Mouse (Mus musculus) testis, adult 2 months (tissue): ENCODE results near the gene Rbfox1. TPM values are rescaled to one million over a fixed set of nuclear protein-coding genes. Genes with fewer than 3 reads are reported as not detected.

Experiments used
- H3K27ac ChIP-seq: fragments of 200-500 bp; 2 replicates; pipeline ENCODE4 v1.5.1; 2012; ENCODE audit warnings: low read depth, low read length; ENCODE audit not compliant: control insufficient read depth, insufficient read depth
- H3K27me3 ChIP-seq: fragments of 200-500 bp; 2 replicates; pipeline ENCODE4 v1.6.1; 2012; ENCODE audit warnings: mild to moderate bottlenecking, low read length, moderate library complexity; ENCODE audit not compliant: control insufficient read depth, insufficient read depth
- H3K36me3 ChIP-seq: fragments of 200-500 bp; 2 replicates; pipeline ENCODE4 v1.6.1; 2012; ENCODE audit warnings: mild to moderate bottlenecking, low read length; ENCODE audit not compliant: control insufficient read depth, insufficient read depth
- H3K4me1 ChIP-seq: fragments of 200-500 bp; 2 replicates; pipeline ENCODE4 v1.6.1; 2012; ENCODE audit warnings: low read length; ENCODE audit not compliant: control insufficient read depth, insufficient read depth
- H3K4me3 ChIP-seq: fragments of 200-500 bp; 2 replicates; pipeline ENCODE4 v1.5.1; 2012; ENCODE audit warnings: low read depth, mild to moderate bottlenecking, low read length, moderate library complexity, mixed read lengths; ENCODE audit not compliant: control insufficient read depth
- CTCF ChIP-seq: fragments of 200-500 bp; IDR thresholded peaks from 2 replicates; pipeline ENCODE4 v1.5.1; 2012; ENCODE audit warnings: low read depth, mild to moderate bottlenecking, inconsistent platforms, low read length, moderate library complexity; ENCODE audit not compliant: control insufficient read depth, insufficient read depth, insufficient replicate concordance
- POLR2A ChIP-seq: fragments of 200-500 bp; IDR thresholded peaks from 2 replicates; pipeline ENCODE4 v1.6.1; 2012; ENCODE audit warnings: low read depth, mild to moderate bottlenecking, inconsistent platforms, low read length, moderate library complexity; ENCODE audit not compliant: control insufficient read depth
- polyA plus RNA-seq: library from polyadenylated mRNA; depleted of rRNA; stranded (reverse); fragments of >200 nt; gene quantifications from 2 replicates; pipeline ENCODE4 v1.2.3, GENCODE M21; 2012

The Rbfox1 gene
- polyA plus RNA-seq, 1 experiment = 0.23 TPM

GRCm38 (mm10) chr16:6382712-6383111 lies 497.6 kb downstream of the Rbfox1 start:
- TF ChIP-seq POLR2A (no peak), CTCF (no peak)
- no peaks in the 10 kb centered on the region for H3K27me3 ChIP-seq
- no peak overlapping the region for H3K4me3 ChIP-seq

GRCm38 (mm10) chr16:6390278-6390930 lies 505.2 kb downstream of the Rbfox1 start:
- H3K27ac ChIP-seq = no peak overlapping the region
- H3K36me3 ChIP-seq = no peaks in the 10 kb centered on the region
- H3K4me3 ChIP-seq = no peak overlapping the region
- TF ChIP-seq POLR2A = no peak
- no peak for TF ChIP-seq CTCF
- H3K27me3 ChIP-seq = no peaks in the 10 kb centered on the region
- H3K4me1 ChIP-seq = no peaks in the 10 kb centered on the region

More at GRCm38 (mm10) chr16:6382712-6383111, 497.6 kb downstream of the Rbfox1 start:
- H3K27ac ChIP-seq = no peak overlapping the region
- H3K4me1 ChIP-seq = no peaks in the 10 kb centered on the region
- no peaks in the 10 kb centered on the region for H3K36me3 ChIP-seq

GRCm38 (mm10) chr16:6396676-6397409 lies 511.7 kb downstream of the Rbfox1 start:
- Histone ChIP-seq H3K27me3 (no peaks in the 10 kb centered on the region), H3K36me3 (no peaks in the 10 kb centered on the region), H3K4me3 (no peak overlapping the region), H3K4me1 (no peaks in the 10 kb centered on the region), H3K27ac (no peak overlapping the region)
- TF ChIP-seq CTCF (no peak), POLR2A (no peak)

- no peak for TF ChIP-seq POLR2A
- TF ChIP-seq CTCF = no peak
- Histone ChIP-seq H3K27ac (no peak overlapping the region), H3K4me3 (no peak overlapping the region), H3K27me3 (no peaks in the 10 kb centered on the region), H3K36me3 (no peaks in the 10 kb centered on the region), H3K4me1 (no peaks in the 10 kb centered on the region)
Measured at GRCm38 (mm10) chr16:6397635-6398034, 512.5 kb downstream of the Rbfox1 start.

- H3K4me3 ChIP-seq = no peak overlapping the region
- H3K4me1 ChIP-seq = no peaks in the 10 kb centered on the region
- TF ChIP-seq POLR2A (no peak), CTCF (no peak)
- H3K27me3 ChIP-seq = no peaks in the 10 kb centered on the region
- no peaks in the 10 kb centered on the region for H3K36me3 ChIP-seq
- H3K27ac ChIP-seq = no peak overlapping the region
Measured at GRCm38 (mm10) chr16:6402816-6403215, 517.7 kb downstream of the Rbfox1 start.

- H3K4me3 ChIP-seq = no peak overlapping the region
Measured at GRCm38 (mm10) chr16:6414846-6415245, 529.7 kb downstream of the Rbfox1 start.

GRCm38 (mm10) chr16:6421623-6422145 lies 536.5 kb downstream of the Rbfox1 start:
- no peaks in the 10 kb centered on the region for H3K27me3 ChIP-seq
- no peaks in the 10 kb centered on the region for H3K4me1 ChIP-seq
- H3K4me3 ChIP-seq = no peak overlapping the region
- TF ChIP-seq POLR2A = no peak
- no peak for TF ChIP-seq CTCF
- H3K36me3 ChIP-seq = no peaks in the 10 kb centered on the region
- H3K27ac ChIP-seq = no peak overlapping the region

More at GRCm38 (mm10) chr16:6414846-6415245, 529.7 kb downstream of the Rbfox1 start:
- Histone ChIP-seq H3K36me3 (no peaks in the 10 kb centered on the region), H3K27me3 (no peaks in the 10 kb centered on the region), H3K4me1 (no peaks in the 10 kb centered on the region), H3K27ac (no peak overlapping the region)
- TF ChIP-seq CTCF (no peak), POLR2A (no peak)
